Mouse (Mus musculus): ENCODE measurements at regions not wholly inside any gene's neighbourhood (a gene's known extent, or its start where the extent isn't known, plus 50 kb on each side); places are given as distances from the start of the nearest gene placed in this dataset.
A peak's percentile ranks its signal among the peaks of the same experiment; 100 is the strongest.

DNA sequence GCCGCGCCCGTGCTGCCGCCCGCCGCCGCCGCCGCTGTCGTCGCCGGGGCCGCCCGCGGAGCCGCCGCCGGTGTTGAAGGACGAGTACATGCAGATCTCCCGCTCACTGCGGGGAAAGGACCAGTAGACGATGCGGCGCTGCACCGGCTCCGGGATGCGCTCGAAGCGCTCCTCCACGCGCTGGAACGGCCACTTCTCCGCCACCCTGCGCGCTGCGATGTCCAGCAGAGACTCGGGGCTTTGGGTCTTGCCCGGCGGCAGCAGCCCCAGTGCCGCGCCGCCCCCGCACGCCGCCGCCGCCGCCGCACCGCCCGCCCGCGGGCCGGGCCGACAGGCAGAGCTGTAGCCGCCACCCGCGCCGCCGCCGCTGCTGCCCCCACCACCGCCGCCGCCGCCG is 154.7 kb upstream of the Smim15 start:
- TF ChIP-seq POLR2A (IDR thresholded peaks at IDR 0.05; ENCODE audit: borderline replicate concordance, extremely low read depth, insufficient read depth, insufficient read length, poor library complexity, severe bottlenecking): no peak
- no peak for TF ChIP-seq CTCF (IDR thresholded peaks at IDR 0.05; ENCODE audit: borderline replicate concordance, extremely low read depth, insufficient read depth, insufficient read length)

DNA sequence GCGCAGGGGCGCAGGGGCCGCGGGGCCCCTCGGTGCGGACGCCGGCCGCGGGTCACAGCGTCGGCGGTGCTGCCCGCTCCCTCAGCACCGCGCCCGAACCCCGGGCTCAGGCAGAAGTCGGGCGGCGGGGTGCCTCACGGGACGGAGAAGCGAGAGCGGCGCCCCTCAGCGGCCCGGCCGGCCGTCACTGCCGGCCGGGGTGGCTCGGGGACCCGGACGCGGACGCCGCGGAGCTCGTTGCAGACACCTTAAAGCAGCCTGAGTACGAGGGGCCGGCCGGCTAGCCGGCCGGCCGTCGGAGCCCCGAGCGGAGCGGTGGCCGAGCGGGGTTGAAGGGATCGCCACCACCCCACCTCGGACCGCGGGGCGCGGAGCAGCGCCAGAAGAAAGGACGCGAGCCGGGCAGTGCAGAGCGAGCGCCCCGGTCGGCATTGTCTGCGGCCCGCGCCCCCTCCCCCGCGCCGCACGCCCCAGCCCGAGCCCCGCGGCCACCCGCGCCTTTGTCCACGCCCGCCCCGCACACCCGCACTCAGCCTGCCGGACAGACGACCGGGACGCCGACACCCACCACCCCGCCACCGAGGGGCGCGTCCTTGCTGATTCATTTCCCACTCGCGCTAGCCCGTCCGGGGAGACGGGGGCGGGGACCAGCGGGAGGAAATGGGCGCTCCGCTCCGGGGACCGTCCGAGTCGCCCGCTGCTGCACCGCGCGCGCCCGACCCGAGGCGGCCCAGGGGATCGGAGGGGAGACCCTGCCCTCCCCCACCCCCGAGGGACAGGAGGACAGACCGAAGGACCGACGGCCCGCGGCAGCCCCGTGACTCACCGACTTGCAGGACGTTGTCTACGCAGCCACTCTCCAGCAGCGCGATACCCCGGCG is 155.4 kb upstream of the Smim15 start:
- TF ChIP-seq POLR2A (IDR thresholded peaks at IDR 0.05; ENCODE audit: borderline replicate concordance, extremely low read depth, insufficient read depth, insufficient read length, poor library complexity, severe bottlenecking) (0 out of 2 replicates have a peak, but pooled peaks have one; percentile 10), CTCF (IDR thresholded peaks at IDR 0.05; ENCODE audit: borderline replicate concordance, extremely low read depth, insufficient read depth, insufficient read length) (no peak)
- DNase-seq (ENCODE audit: low read depth): peak; percentile 63

More for the DNA sequence above, 154.7 kb upstream of the Smim15 start:
- peak; percentile 60 for DNase-seq (ENCODE audit: low read depth)

DNA sequence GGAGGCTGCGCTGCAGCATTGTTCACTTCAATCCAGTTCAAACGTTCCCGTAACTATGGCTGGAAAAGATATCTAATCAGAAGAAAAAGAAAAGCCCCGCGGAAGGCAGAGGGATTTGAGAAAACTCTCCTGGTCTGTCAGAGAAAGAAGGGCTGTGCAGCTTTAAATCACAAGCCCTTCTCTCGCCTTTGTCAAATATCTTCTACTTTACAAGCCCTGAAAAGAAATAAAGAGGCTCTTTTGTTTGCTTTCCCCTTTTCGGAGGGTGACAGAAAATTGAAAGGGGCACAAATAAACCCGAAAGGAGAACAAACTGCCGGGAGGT is 156.1 kb upstream of the Smim15 start:
- TF ChIP-seq POLR2A (IDR thresholded peaks at IDR 0.05; ENCODE audit: borderline replicate concordance, extremely low read depth, insufficient read depth, insufficient read length, poor library complexity, severe bottlenecking) (no peak), CTCF (IDR thresholded peaks at IDR 0.05; ENCODE audit: borderline replicate concordance, extremely low read depth, insufficient read depth, insufficient read length) (no peak)
- peak; percentile 72 for DNase-seq (ENCODE audit: low read depth)

DNA sequence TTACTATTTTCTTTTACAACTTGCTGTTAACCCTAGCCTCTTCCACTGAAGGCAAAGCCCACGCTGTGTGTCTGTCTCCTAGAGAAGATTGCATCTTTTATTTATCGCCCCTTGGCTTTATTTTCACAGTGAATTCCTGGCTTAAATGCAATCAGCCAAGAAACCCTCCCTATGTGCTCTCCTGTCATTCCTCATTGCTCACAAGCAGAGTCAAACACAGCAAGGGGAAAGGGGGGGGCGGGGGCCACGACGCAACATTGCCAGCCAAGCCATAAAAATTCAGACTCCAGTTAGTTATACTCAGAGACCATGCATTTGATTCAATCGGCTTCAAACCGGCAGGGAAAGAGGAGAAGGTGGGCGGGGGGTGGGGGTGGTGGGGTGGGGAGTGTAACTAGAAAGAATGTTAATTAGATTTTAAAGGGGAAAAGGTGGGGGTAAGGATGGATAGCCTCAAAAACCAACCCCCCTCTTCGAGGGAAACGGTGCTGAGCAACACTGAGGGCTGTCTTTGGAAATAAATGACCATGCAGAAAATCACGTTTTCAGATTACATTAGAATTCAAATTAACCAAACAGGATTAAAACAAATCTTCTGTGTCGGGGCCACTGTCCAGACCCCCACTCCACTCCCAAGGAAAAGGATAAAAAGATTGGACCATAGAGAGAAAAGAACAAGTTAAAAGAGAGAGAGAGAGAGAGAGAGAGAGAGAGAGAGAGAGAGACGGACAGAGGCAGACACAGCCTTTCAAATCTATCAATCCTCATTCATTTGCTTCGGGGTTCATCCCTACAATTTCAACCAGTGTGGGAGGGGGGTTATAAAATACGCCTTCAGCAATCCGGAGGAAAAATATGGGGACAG is 156.6 kb upstream of the Smim15 start:
- TF ChIP-seq POLR2A (IDR thresholded peaks at IDR 0.05; ENCODE audit: borderline replicate concordance, extremely low read depth, insufficient read depth, insufficient read length, poor library complexity, severe bottlenecking) (no peak), CTCF (IDR thresholded peaks at IDR 0.05; ENCODE audit: borderline replicate concordance, extremely low read depth, insufficient read depth, insufficient read length) (no peak)
- peak; percentile 65 for DNase-seq (ENCODE audit: low read depth)

DNA sequence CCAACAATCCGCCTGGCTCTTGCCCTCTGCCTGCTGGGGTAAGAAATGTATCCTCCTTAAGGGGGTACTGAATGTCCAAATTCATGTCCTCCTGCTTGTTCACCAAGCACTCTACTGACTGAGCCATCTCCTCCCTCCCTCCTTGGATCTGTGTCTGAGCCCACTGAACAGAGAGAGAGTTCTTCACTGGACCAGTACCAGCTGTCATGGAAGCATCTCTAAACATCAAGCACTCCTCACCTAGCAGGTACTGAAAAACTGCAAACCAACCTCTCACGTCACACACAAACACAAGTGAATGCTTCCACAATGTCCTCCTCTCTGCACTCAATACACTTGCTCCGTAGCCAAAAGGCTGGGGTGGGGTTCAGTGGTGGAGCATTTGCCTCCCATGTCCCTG is 159.4 kb upstream of the Smim15 start:
- no peak for TF ChIP-seq CTCF (IDR thresholded peaks at IDR 0.05; ENCODE audit: borderline replicate concordance, extremely low read depth, insufficient read depth, insufficient read length)
- TF ChIP-seq POLR2A (IDR thresholded peaks at IDR 0.05; ENCODE audit: borderline replicate concordance, extremely low read depth, insufficient read depth, insufficient read length, poor library complexity, severe bottlenecking): no peak

DNA sequence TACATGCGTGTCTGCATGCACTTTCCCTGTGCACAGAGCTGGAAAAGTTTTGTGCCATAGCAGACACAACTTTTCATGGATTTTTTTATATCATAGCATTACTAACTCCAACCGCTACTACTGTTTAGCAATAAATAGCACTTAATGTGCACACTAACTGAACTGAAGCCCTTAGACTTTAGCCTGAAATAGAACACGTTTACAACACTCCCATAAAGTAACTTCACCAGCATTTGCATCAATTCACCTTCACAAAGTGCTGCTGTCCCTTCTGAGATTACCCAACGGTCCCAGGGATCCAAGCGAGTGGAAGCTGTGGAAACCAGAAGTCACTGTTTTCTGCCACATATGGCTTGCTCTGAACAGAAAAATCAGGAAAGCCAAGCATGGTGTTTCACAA is 161.9 kb upstream of the Smim15 start:
- no peak for DNase-seq (ENCODE audit: low read depth)
- TF ChIP-seq POLR2A (IDR thresholded peaks at IDR 0.05; ENCODE audit: borderline replicate concordance, extremely low read depth, insufficient read depth, insufficient read length, poor library complexity, severe bottlenecking): no peak
- TF ChIP-seq CTCF (IDR thresholded peaks at IDR 0.05; ENCODE audit: borderline replicate concordance, extremely low read depth, insufficient read depth, insufficient read length): no peak

More for the DNA sequence above, 159.4 kb upstream of the Smim15 start:
- DNase-seq (ENCODE audit: low read depth): no peak

DNA sequence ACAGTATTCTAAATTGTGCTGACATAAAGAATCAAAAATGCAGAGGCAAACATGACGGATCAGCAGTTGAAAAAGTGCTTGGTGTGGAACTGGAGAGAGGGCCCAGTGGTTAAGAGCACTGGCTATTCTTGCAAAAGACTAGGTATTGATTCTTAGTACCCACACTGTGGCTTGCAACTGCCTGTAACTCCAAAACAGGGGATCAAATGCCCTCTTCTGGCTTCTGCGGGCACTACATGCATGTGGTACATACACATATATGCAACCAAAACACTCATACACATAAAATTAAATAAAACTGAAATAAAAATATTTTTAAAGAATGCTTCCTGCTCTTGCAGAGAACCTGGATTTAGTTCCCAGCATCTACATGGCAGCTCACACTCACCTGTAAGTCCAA is 163.7 kb upstream of the Smim15 start:
- TF ChIP-seq POLR2A (IDR thresholded peaks at IDR 0.05; ENCODE audit: borderline replicate concordance, extremely low read depth, insufficient read depth, insufficient read length, poor library complexity, severe bottlenecking) (no peak), CTCF (IDR thresholded peaks at IDR 0.05; ENCODE audit: borderline replicate concordance, extremely low read depth, insufficient read depth, insufficient read length) (no peak)
- DNase-seq (ENCODE audit: low read depth): no peak

DNA sequence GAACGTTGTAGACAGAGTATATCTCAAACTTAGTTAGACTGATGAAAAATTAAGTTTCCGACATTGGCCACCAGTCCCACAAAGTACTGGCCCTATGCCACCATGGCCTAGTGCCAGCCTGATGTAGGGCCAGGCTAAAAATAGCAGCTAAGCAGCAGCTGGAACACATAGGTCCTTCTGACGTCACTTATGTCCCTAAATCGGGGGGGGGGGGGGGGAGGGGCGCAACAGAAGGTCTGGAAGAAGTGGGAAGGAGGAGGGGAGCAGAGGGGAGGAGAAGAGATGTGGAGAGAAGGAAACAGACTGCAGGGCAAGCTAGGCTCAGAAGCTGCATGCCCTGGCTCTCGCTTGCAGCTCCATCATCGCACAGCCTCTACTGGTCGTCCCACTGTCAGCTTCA is 164.7 kb upstream of the Smim15 start:
- TF ChIP-seq CTCF (IDR thresholded peaks at IDR 0.05; ENCODE audit: borderline replicate concordance, extremely low read depth, insufficient read depth, insufficient read length): no peak
- no peak for TF ChIP-seq POLR2A (IDR thresholded peaks at IDR 0.05; ENCODE audit: borderline replicate concordance, extremely low read depth, insufficient read depth, insufficient read length, poor library complexity, severe bottlenecking)
- DNase-seq (ENCODE audit: low read depth): peak; percentile 68

DNA sequence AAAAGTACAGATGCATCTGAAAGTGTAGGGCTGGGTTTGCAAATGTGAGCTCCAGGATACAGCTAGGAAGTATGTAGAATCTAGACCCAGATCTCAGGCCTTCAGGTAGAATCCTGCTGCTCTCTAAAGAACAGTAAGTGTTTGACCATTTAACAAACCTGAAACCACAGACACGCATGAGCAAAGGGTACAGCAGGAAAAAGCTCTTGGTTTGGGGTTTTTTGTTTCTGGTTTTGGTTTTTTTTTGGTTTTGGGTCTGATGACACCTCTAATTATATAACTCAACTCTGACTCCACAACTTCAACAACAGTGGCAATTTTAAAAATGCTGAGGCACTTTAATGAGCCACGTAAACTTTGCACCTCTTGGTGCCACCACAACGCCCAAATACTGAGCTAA is 165.3 kb upstream of the Smim15 start:
- TF ChIP-seq CTCF (IDR thresholded peaks at IDR 0.05; ENCODE audit: borderline replicate concordance, extremely low read depth, insufficient read depth, insufficient read length) (no peak), POLR2A (IDR thresholded peaks at IDR 0.05; ENCODE audit: borderline replicate concordance, extremely low read depth, insufficient read depth, insufficient read length, poor library complexity, severe bottlenecking) (no peak)
- no peak for DNase-seq (ENCODE audit: low read depth)

DNA sequence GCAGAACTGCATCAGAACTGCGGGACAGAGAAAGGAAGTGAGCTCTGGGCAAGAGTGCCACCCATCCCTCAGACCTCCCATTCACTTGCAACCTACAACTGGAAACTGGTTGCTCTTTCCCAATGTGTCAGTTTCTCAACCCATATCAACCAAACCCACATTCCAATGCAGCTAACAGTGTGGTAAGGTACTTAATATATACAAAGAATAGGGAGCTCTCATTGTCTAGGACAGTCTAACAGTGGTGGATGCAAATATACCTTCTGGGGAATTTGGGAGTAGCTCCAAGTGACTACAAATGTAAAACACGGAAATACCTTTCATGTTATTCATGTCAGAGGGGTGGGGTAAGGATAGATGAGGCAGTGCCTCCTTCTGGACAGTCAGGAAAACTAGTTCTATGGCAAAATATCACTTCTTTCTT is 171.0 kb upstream of the Smim15 start:
- DNase-seq (ENCODE audit: low read depth): no peak
- TF ChIP-seq CTCF (IDR thresholded peaks at IDR 0.05; ENCODE audit: borderline replicate concordance, extremely low read depth, insufficient read depth, insufficient read length) (no peak), POLR2A (IDR thresholded peaks at IDR 0.05; ENCODE audit: borderline replicate concordance, extremely low read depth, insufficient read depth, insufficient read length, poor library complexity, severe bottlenecking) (no peak)

DNA sequence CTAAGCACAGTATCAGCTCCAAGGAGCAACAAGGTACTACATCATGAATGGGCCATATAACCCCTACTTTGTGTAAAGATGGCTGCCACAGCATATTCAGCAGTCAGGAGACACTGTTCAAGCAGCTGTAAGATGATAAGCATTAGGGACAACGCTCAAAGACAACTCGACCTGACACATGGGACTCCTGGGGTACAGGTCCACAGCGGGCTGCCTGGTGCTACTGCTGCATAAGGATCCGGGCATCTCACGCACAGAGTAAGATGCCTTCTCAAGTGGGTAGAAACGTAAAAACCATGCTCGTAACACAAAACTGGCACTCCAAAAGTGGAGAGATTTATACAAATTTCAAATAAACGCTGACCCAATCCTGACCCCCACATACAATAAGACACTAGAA is 171.7 kb upstream of the Smim15 start:
- TF ChIP-seq CTCF (IDR thresholded peaks at IDR 0.05; ENCODE audit: borderline replicate concordance, extremely low read depth, insufficient read depth, insufficient read length) (no peak), POLR2A (IDR thresholded peaks at IDR 0.05; ENCODE audit: borderline replicate concordance, extremely low read depth, insufficient read depth, insufficient read length, poor library complexity, severe bottlenecking) (no peak)

More for the DNA sequence above, 171.7 kb upstream of the Smim15 start:
- no peak for DNase-seq (ENCODE audit: low read depth)

Data from brain, embryonic 14.5 days (tissue).